Mouse (Mus musculus) brain, embryonic 14.5 days (tissue): ENCODE measurements at regions not wholly inside any gene's neighbourhood (a gene's known extent, or its start where the extent isn't known, plus 50 kb on each side); places are given as distances from the start of the nearest gene placed in this dataset.

ENCODE experiments used
- CTCF ChIP-seq: fragments of 200-500 bp; IDR thresholded peaks from 2 replicates; pipeline ENCODE4 v1.5.1; 2012; ENCODE audit warnings: inconsistent platforms, mild to moderate bottlenecking, moderate library complexity, borderline replicate concordance; ENCODE audit not compliant: insufficient read depth, insufficient read length; ENCODE audit errors: extremely low read depth
- POLR2A ChIP-seq: fragments of 200-500 bp; IDR thresholded peaks from 2 replicates; pipeline ENCODE4 v1.6.1; 2012; ENCODE audit warnings: mild to moderate bottlenecking, inconsistent platforms, borderline replicate concordance; ENCODE audit not compliant: poor library complexity, insufficient read depth, insufficient read length, severe bottlenecking; ENCODE audit errors: extremely low read depth

GRCm38 (mm10) chr16:78090155-78090554, 211.1 kb upstream of the Cxadr start:
- no peak for TF ChIP-seq POLR2A
- no peak for TF ChIP-seq CTCF
